19 mouse cellular contexts compared by ENCODE assay signal in the genomic region with DNA sequence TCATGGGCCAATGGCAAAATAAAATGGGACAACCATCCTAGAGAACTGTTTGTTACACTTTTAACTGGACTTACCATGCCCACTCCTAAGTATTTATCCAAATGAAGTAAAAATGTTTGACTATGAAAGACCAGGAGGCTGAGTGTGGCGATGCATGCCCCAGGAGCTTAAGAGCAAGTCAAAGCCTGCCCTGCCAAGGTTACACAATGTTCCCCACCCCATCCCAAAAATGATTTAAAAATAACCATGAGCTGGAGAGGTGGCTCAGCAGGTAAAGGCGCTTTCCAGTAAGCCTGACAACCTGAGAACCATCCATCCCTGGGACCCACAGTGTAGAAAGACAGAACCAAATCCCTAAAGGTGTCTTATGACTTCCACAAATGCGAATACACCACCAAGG. TPM values are rescaled to one million over a fixed set of nuclear protein-coding genes. Genes with fewer than 3 reads are reported as not detected.
DNase-seq lines count a peak whose midpoint lies in the region; ATAC-seq lines count a peak whose summit lies in the region.
"Had no signal": no experiment of that assay in that cellular context is flagged by ENCODE, and none has a peak within 500 bp of the region (broad histone marks: within the 10 kb centered on the region; RNA-seq: fewer than 3 reads in every experiment).

No protein-coding gene starts in this region.

- no peak overlapping the region for H3K4me3 ChIP-seq in heart, embryonic 15.5 days
- H3K4me3 ChIP-seq in limb, embryonic 15.5 days: no peak overlapping the region
- H3K4me3 ChIP-seq in limb, embryonic 10.5 days: no peak overlapping the region
- H3K4me3 ChIP-seq: embryonic facial prominence, embryonic 13.5 days; layer of hippocampus, adult 2 months; midbrain, embryonic 13.5 days had no signal

- no peak overlapping the region for H3K9ac ChIP-seq in heart, embryonic 15.5 days
- no peak overlapping the region for H3K9ac ChIP-seq in limb, embryonic 15.5 days
- H3K9ac ChIP-seq: embryonic facial prominence, embryonic 13.5 days; midbrain, embryonic 13.5 days had no signal

- H3K36me3 ChIP-seq in heart, embryonic 15.5 days: peaks cover 13% of the 10 kb centered on the region; the same call in 1 of the 2 replicates
- H3K36me3 ChIP-seq in limb, embryonic 15.5 days: peaks cover 69% of the 10 kb centered on the region
- H3K36me3 ChIP-seq in limb, embryonic 10.5 days: peaks cover 68% of the 10 kb centered on the region

- 90% methylated on average over 3 of the region's 3 CpGs for WGBS in heart, embryonic 15.5 days
- 79% methylated on average over 3 of the region's 3 CpGs for WGBS in limb, embryonic 15.5 days
- 93% methylated on average over 3 of the region's 3 CpGs for WGBS in limb, embryonic 10.5 days

- no peak for ATAC-seq in heart, embryonic 15.5 days (replicated peaks; ENCODE audit: insufficient number of reproducible peaks, insufficient read depth, low FRiP score, low read depth)
- no peak for ATAC-seq in limb, embryonic 15.5 days (ENCODE audit: insufficient number of reproducible peaks, low FRiP score, low TSS enrichment, low read depth)
- ATAC-seq in cerebellum, adult (ENCODE audit: insufficient number of reproducible peaks, low FRiP score, low TSS enrichment): no peak
- ATAC-seq: activated CD4-positive, CD25-positive, alpha-beta regulatory T cell, adult 4 months; hindbrain, embryonic 16.5 days; midbrain, embryonic 13.5 days; Patski had no signal

- no peak overlapping the region for H3K4me2 ChIP-seq in heart, embryonic 15.5 days
- H3K4me2 ChIP-seq in limb, embryonic 15.5 days: no peak overlapping the region
- H3K4me2 ChIP-seq: embryonic facial prominence, embryonic 13.5 days; midbrain, embryonic 13.5 days had no signal

- peaks cover 12% of the 10 kb centered on the region for H3K4me1 ChIP-seq in heart, embryonic 15.5 days (replicated peaks)
- 0 out of 2 replicates have a peak, but pooled peaks cover 2% of the 10 kb centered on the region for H3K4me1 ChIP-seq in limb, embryonic 15.5 days
- no peaks in the 10 kb centered on the region for H3K4me1 ChIP-seq in limb, embryonic 10.5 days
- H3K4me1 ChIP-seq: embryonic facial prominence, embryonic 13.5 days; midbrain, embryonic 13.5 days had no signal

- no peak for DNase-seq in heart, postnatal 25 days (ENCODE audit: low spot score)
- DNase-seq in limb, embryonic 10.5 days (ENCODE audit: low spot score): no peak
- DNase-seq in urinary bladder, postnatal 14 days (ENCODE audit: low spot score): peak; percentile 49
- no peak for DNase-seq in urinary bladder, postnatal 10 days (ENCODE audit: low spot score)
- DNase-seq: adrenal gland, postnatal 14 days; cerebellum, adult 8-10 months; gastrocnemius, postnatal 14 days; kidney, adult 8-10 months; right cerebral cortex, postnatal 14 days; thymus, postnatal 36 days had no signal

- intact Hi-C loops in heart, postnatal 25 days (cut with DNase I): no loop called here

- H3K9me3 ChIP-seq in heart, embryonic 15.5 days (replicated peaks): no peaks in the 10 kb centered on the region
- no peaks in the 10 kb centered on the region for H3K9me3 ChIP-seq in limb, embryonic 15.5 days
- H3K9me3 ChIP-seq in limb, embryonic 10.5 days (replicated peaks): no peaks in the 10 kb centered on the region
- H3K9me3 ChIP-seq: embryonic facial prominence, embryonic 13.5 days; midbrain, embryonic 13.5 days had no signal

- peak overlapping the region; percentile 50 for H3K27ac ChIP-seq in heart, embryonic 15.5 days
- H3K27ac ChIP-seq in limb, embryonic 15.5 days: peak overlapping the region; percentile 7; the same call in 1 of the 2 replicates
- H3K27ac ChIP-seq in limb, embryonic 10.5 days: no peak overlapping the region
- H3K27ac ChIP-seq: embryonic facial prominence, embryonic 13.5 days; layer of hippocampus, adult 2 months; midbrain, embryonic 13.5 days had no signal

- H3K27me3 ChIP-seq in heart, embryonic 15.5 days: no peaks in the 10 kb centered on the region
- no peaks in the 10 kb centered on the region for H3K27me3 ChIP-seq in limb, embryonic 15.5 days
- no peaks in the 10 kb centered on the region for H3K27me3 ChIP-seq in limb, embryonic 10.5 days (ENCODE audit: low read depth, poor library complexity, severe bottlenecking)
- H3K27me3 ChIP-seq: embryonic facial prominence, embryonic 13.5 days; midbrain, embryonic 13.5 days; Patski had no signal

RNA-seq across cellular contexts. Expression of a gene that starts 35.5 kb away (rescaled TPM):
- polyA plus RNA-seq in heart, embryonic 15.5 days (2015; fragmentation: Nextera tagmentation; extraction: Ambion mirVana): 117 and 122 TPM in 2 replicates
- total RNA-seq in heart, postnatal 25 days (2021): 10 to 100 TPM; 30.9 to 35.7 TPM
- 225 and 232 TPM in 2 replicates for polyA plus RNA-seq in limb, embryonic 15.5 days (2015; fragmentation: Nextera tagmentation; extraction: Ambion mirVana)
- polyA plus RNA-seq in limb, embryonic 10.5 days (2016; fragmentation: Nextera tagmentation; extraction: Ambion mirVana): 230 and 231 TPM in 2 replicates

RNA-seq across cellular contexts. Expression of a gene that starts 58.0 kb away (rescaled TPM):
- polyA plus RNA-seq in heart, embryonic 15.5 days (2015; fragmentation: Nextera tagmentation; extraction: Ambion mirVana): 3.8 and 4.4 TPM in 2 replicates
- 1 to 10 TPM; 2.9 to 3.1 TPM for total RNA-seq in heart, postnatal 25 days (2021)
- 6.9 and 8.0 TPM in 2 replicates for polyA plus RNA-seq in limb, embryonic 15.5 days (2015; fragmentation: Nextera tagmentation; extraction: Ambion mirVana)
- polyA plus RNA-seq in limb, embryonic 10.5 days (2016; fragmentation: Nextera tagmentation; extraction: Ambion mirVana): 7.9 and 8.9 TPM in 2 replicates
